Mouse (Mus musculus) embryonic facial prominence, embryonic 11.5 days (tissue): ENCODE measurements around the gene Vdac2. TPM values are rescaled to one million over a fixed set of nuclear protein-coding genes. Genes with fewer than 3 reads are reported as not detected.
A peak's percentile ranks its signal among the peaks of the same experiment; 100 is the strongest.

Experiments
- ATAC-seq: fragments of 200-750 bp; cut with Nextera tagmentation; replicated peaks from 2 replicates; pipeline ENCODE4 v1.8.0; 2017; ENCODE audit warnings: low read depth; ENCODE audit not compliant: insufficient number of reproducible peaks, low FRiP score, low TSS enrichment
- DNase-seq: peaks from one replicate; pipeline ENCODE4 v3.0.0-alpha.2; 2015; ENCODE audit warnings: low spot score
- H3K27ac ChIP-seq: fragments of 300-500 bp; sonication (generic); replicated peaks from 2 replicates; pipeline ENCODE4 v1.5.1; 2014; ENCODE audit warnings: mild to moderate bottlenecking, low read depth, low read length, control low read depth
- H3K27me3 ChIP-seq: fragments of 300-500 bp; sonication (generic); 2 replicates; pipeline ENCODE4 v1.6.1; 2014; ENCODE audit warnings: mild to moderate bottlenecking, low read length, moderate library complexity, mixed read lengths; ENCODE audit not compliant: control insufficient read depth, insufficient read depth
- H3K36me3 ChIP-seq: fragments of 300-500 bp; sonication (generic); replicated peaks from 2 replicates; pipeline ENCODE4 v1.6.1; 2014; ENCODE audit warnings: low read depth, mild to moderate bottlenecking, low read length, moderate library complexity, mixed read lengths; ENCODE audit not compliant: control insufficient read depth, insufficient read depth
- H3K4me1 ChIP-seq: fragments of 300-500 bp; sonication (generic); 2 replicates; pipeline ENCODE4 v1.6.1; 2014; ENCODE audit warnings: low read length, mixed read lengths; ENCODE audit not compliant: control insufficient read depth, insufficient read depth
- H3K4me2 ChIP-seq: fragments of 300-500 bp; sonication (generic); 2 replicates; pipeline ENCODE4 v1.6.1; 2014; ENCODE audit warnings: low read depth, mild to moderate bottlenecking, control low read depth, low read length, moderate library complexity
- H3K4me3 ChIP-seq: fragments of 300-500 bp; sonication (generic); 2 replicates; pipeline ENCODE4 v1.5.1; 2014; ENCODE audit warnings: low read depth, low read length, control low read depth
- H3K9ac ChIP-seq: fragments of 300-500 bp; sonication (generic); replicated peaks from 2 replicates; pipeline ENCODE4 v1.6.1; 2014; ENCODE audit warnings: mild to moderate bottlenecking, control low read depth, low read length
- H3K9me3 ChIP-seq: fragments of 300-500 bp; sonication (generic); replicated peaks from 2 replicates; pipeline ENCODE4 v1.6.1; 2016; ENCODE audit warnings: mild to moderate bottlenecking, low read length, inconsistent platforms, mixed read lengths; ENCODE audit not compliant: control insufficient read depth
- WGBS: fragments of 180-500 bp; shearing (Covaris S2); extraction: QIAGEN DNeasy Blood & Tissue Kit; methylation state at CpG from one replicate; pipeline ENCODE4 v1.1.7; 2014; 5-methylcytosine and 5-hydroxymethylcytosine counted together
- polyA plus RNA-seq: library from polyadenylated mRNA; unstranded; fragments of >200 nt; fragmentation: Nextera tagmentation; extraction: Ambion mirVana; gene quantifications from 2 replicates; pipeline ENCODE4 v1.2.1, GENCODE M21; 2014

Vdac2 gene
- polyA plus RNA-seq, 1 experiment from 2014 or later, result 310 TPM

DNA sequence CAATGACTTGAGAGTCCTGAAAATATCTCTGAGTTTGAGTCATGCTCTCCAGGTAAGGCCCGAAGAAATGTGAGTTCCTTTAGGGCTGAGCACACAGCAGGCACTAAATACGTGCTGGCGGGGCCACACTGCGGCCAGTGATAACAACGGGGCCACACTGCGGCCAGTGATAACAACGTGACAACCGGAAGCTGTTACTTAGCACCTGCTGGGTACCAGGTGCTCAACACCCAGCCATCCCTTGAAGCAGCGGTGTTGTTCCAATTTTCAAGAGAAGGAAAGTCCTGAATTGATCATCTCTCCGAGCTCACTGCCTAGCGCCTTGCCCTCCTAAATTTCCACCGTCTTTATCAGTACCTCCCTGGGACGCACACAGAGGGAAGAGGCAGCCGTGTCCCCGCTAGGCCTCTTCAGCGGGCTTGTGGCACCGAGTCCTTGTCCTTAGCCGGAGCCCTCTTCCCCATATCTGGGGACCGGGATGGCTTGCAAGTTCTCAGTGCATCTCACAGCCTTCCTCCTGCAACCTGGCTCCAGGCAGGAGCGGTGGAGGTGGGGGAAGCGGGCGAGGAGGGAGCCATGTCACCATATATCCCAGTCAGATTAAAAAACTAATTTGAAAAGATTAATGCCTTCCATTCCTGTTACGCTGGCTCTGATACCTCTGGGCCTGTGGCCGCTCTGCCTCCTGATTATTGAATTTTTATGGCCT lies 25.5 kb downstream of the Vdac2 start:
- H3K27ac ChIP-seq, result no peak overlapping the region
- ATAC-seq, result no peak

DNA sequence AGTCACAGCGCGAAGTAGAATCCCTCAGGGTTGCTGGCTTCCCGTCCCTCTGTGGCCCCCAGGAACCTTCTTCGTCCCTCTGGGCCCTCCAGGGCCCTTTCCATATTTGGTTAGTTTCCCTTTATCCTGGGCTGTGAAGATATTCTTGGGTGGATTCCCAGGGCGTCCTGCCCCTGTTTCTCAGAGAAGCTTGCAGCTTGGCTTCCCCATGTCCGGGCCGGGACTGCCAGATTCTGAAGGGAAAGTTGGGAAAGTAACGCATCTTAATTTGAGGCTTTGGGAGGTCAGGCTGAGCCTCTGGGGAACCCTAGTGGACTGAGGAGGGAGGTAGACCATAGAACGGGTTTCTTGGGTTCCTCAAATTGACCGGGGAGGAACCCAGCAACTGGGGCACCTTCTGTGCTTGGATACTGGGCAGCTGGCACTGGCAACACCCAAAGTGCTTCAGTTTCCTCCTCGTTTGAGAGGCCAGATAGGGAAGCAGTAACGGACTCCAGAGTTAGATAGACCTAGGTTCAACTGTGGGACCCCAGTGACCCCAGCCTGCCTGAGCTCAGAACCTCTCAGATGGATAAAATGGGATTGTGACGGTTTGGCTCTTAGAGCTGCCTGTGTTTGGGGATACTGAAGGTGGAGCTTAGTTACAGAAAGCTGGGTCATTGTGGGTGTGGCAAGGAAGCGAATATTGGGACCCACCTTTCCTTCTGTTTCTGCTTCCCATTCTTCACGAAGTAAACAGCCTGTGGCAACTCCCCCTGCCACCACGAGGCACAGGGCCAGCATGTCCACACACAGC lies 27.2 kb downstream of the Vdac2 start:
- DNase-seq (no peak), ATAC-seq (no peak)
- Histone ChIP-seq H3K4me2 (no peak overlapping the region), H3K27ac (no peak overlapping the region), H3K9me3 (no peaks in the 10 kb centered on the region), H3K27me3 (no peaks in the 10 kb centered on the region), H3K36me3 (no peaks in the 10 kb centered on the region), H3K4me1 (no peaks in the 10 kb centered on the region; the same call in none of the 2 replicates), H3K4me3 (no peak overlapping the region), H3K9ac (no peak overlapping the region)
- WGBS, result 84% methylated on average over 16 of the region's 16 CpGs

More for the DNA sequence above, 25.5 kb downstream of the Vdac2 start:
- peaks cover 2% of the 10 kb centered on the region for H3K4me1 ChIP-seq
- no peak overlapping the region for H3K9ac ChIP-seq
- no peak overlapping the region for H3K4me2 ChIP-seq
- 0 out of 2 replicates have a peak, but pooled peaks cover 2% of the 10 kb centered on the region for H3K36me3 ChIP-seq
- no peak overlapping the region for H3K4me3 ChIP-seq
- no peaks in the 10 kb centered on the region for H3K9me3 ChIP-seq
- 85% methylated on average over 24 of the region's 24 CpGs for WGBS
- H3K27me3 ChIP-seq, result no peaks in the 10 kb centered on the region
- DNase-seq, result no peak

DNA sequence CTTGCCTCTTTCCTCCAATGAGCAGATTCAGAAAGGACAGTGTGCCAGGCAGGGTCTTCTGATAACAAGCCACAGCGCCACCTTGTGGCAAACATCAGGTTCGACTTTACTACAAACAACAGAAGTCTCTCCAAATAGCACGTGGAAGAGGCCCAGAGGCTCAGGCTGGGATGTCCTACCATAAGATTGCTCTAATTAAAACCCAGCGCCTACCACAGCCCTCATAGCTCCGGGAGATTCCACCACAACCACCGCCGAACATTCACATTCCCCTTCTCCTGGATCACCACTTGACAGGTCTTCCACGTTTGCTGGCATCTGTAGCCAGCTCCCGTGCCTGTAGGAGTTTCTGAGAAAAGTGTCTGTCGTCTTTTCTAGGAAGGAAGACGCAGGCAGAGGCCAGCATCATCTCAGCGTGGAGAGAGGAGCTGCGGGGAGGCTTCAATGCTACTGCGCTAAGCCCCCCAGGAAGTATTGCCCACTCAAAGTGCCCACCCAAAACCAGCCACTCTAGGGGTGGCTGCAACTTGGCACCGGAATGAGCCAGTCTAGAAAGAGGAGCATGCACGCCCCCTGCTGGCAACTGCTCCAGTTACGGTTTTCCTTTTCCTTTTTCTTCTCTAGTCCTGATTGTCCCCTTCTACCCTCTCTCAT lies 28.5 kb downstream of the Vdac2 start:
- 8% methylated on average over 17 of the region's 17 CpGs for WGBS
- Histone ChIP-seq H3K4me3 (0 out of 2 replicates have a peak overlapping the region, but pooled peaks have one; percentile 2), H3K9me3 (no peaks in the 10 kb centered on the region), H3K36me3 (no peaks in the 10 kb centered on the region), H3K27ac (no peak overlapping the region), H3K9ac (peak overlapping the region; percentile 32), H3K4me1 (no peaks in the 10 kb centered on the region; the same call in 1 of the 2 replicates), H3K4me2 (peak overlapping the region; percentile 41), H3K27me3 (no peaks in the 10 kb centered on the region)
- ATAC-seq (no peak), DNase-seq (peak; percentile 91)

DNA sequence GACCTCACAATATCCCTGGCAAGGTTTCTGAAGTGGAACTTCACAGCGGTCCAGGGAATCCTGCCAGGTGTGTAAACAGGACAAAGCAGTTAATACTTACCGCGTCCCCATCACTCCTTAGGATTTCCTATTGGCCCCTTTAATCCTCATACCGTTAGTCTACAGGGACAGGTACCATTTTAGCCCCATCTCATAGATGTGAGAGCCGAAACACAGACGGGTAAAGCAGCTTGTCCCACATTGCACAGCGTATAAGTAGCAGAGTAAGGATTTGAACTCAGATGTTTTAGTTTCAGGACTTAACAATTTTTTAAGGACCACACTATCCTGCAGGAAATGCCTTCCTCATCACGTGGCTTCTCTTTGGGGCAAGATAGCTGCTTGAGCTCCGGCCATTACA lies 29.2 kb downstream of the Vdac2 start:
- DNase-seq (no peak), ATAC-seq (no peak)
- H3K27ac ChIP-seq, result no peak overlapping the region
- H3K27me3 ChIP-seq, result no peaks in the 10 kb centered on the region
- H3K9ac ChIP-seq, result no peak overlapping the region
- H3K4me1 ChIP-seq, result no peaks in the 10 kb centered on the region; the same call in 1 of the 2 replicates
- H3K4me3 ChIP-seq, result no peak overlapping the region
- 82% methylated on average over 9 of the region's 9 CpGs for WGBS
- H3K4me2 ChIP-seq, result no peak overlapping the region
- H3K9me3 ChIP-seq, result no peaks in the 10 kb centered on the region
- no peaks in the 10 kb centered on the region for H3K36me3 ChIP-seq

DNA sequence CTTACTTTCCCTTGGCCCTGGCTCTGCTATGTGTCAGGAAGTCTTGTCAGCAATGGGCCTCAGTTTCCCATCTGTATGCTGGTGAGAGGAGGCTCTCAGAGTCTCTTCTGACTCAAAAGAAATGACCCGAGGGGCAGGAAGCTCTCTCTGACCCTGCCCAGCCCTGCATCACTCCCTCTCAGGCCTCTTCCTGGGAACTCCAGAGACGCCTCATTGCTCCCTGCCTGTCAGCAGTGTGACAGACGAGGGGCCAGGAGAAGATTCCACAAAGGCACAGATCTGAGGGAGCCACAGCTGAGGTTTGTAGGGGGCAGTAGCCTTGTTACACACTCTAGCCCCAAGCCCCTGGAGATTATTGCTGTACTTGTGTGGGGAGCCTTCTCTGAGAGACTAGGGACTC lies 30.9 kb downstream of the Vdac2 start:
- Histone ChIP-seq H3K27me3 (no peaks in the 10 kb centered on the region), H3K4me3 (no peak overlapping the region), H3K9ac (no peak overlapping the region), H3K4me1 (no peaks in the 10 kb centered on the region), H3K4me2 (no peak overlapping the region), H3K27ac (no peak overlapping the region), H3K36me3 (no peaks in the 10 kb centered on the region), H3K9me3 (no peaks in the 10 kb centered on the region)
- DNase-seq (no peak), ATAC-seq (no peak)
- 26% methylated on average over 3 of the region's 3 CpGs for WGBS

DNA sequence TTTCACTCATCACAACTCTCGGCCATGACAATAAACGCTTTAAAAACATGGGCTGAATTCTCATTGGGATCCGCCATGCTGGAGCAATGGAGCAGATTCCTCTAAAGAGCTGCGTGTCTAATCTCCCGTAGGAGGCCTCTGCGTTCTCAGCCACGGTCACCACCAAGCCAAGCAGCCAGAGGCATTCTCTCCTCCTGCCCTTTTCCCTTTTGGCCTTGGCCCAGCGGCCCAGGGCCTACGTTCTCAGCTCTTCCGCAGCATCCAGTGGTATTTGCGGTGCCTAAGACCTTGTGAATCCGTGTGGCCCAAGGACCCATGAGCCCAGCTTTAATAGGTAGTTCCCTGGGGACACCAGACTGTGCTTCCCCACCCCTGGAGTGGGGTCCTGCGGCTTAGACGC lies 31.8 kb downstream of the Vdac2 start:
- WGBS, result 85% methylated on average over 14 of the region's 14 CpGs
- H3K36me3 ChIP-seq, result no peaks in the 10 kb centered on the region
- H3K4me3 ChIP-seq, result no peak overlapping the region
- no peak overlapping the region for H3K9ac ChIP-seq
- no peaks in the 10 kb centered on the region for H3K4me1 ChIP-seq
- ATAC-seq (no peak), DNase-seq (no peak)
- no peak overlapping the region for H3K4me2 ChIP-seq
- H3K9me3 ChIP-seq, result no peaks in the 10 kb centered on the region
- no peaks in the 10 kb centered on the region for H3K27me3 ChIP-seq
- no peak overlapping the region for H3K27ac ChIP-seq

DNA sequence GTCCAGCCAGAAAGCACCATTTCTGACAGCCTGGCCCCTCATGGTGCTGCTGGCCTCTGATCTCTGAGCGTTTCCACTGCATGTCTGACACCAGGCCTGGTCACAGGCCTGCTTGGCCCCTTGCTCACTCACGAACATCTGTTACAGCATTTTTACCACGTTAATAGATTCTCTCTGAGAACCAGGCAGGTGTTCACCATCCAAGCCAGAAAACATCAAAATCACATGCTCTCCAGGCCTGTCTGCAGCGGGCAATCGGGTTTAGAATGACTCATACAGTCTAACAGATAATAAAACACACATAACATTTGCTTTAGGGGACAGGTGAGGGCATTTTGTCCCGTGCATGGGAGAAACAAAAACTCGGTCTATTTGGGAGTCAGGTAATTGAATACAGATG lies 41.3 kb downstream of the Vdac2 start:
- Histone ChIP-seq H3K27ac (no peak overlapping the region), H3K4me1 (no peaks in the 10 kb centered on the region), H3K4me3 (no peak overlapping the region), H3K9ac (no peak overlapping the region), H3K9me3 (no peaks in the 10 kb centered on the region), H3K4me2 (no peak overlapping the region), H3K27me3 (no peaks in the 10 kb centered on the region), H3K36me3 (no peaks in the 10 kb centered on the region)
- 32% methylated on average over 7 of the region's 7 CpGs for WGBS
- DNase-seq (peak; percentile 54), ATAC-seq (no peak)

DNA sequence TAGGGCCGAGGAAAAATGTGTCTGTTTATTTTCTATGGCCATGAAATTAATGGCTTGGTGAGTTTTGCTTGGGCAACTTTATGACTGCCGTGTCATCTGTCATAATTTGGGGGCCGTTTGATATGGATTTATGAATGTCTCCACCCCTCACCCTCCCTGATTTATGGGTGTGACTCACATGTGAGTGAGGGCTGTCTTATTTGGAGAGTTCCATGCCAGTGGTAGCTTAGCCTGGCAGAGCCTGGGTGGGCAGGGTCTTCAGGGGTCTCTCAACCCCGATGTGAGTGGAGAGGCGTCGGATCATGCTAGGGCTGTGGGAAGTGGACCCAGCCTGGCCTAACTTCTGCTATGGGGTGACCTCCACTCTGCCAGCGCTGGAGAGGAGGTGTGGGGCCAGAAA lies 41.8 kb downstream of the Vdac2 start:
- 65% methylated on average over 7 of the region's 7 CpGs for WGBS
- no peak for ATAC-seq
- no peaks in the 10 kb centered on the region for H3K27me3 ChIP-seq
- no peaks in the 10 kb centered on the region for H3K9me3 ChIP-seq
- no peak overlapping the region for H3K27ac ChIP-seq
- DNase-seq, result no peak
- H3K4me3 ChIP-seq, result no peak overlapping the region
- no peaks in the 10 kb centered on the region for H3K36me3 ChIP-seq
- no peak overlapping the region for H3K4me2 ChIP-seq
- no peaks in the 10 kb centered on the region for H3K4me1 ChIP-seq
- no peak overlapping the region for H3K9ac ChIP-seq
